16 mouse cellular contexts compared by ENCODE assay signal in the genomic region with DNA sequence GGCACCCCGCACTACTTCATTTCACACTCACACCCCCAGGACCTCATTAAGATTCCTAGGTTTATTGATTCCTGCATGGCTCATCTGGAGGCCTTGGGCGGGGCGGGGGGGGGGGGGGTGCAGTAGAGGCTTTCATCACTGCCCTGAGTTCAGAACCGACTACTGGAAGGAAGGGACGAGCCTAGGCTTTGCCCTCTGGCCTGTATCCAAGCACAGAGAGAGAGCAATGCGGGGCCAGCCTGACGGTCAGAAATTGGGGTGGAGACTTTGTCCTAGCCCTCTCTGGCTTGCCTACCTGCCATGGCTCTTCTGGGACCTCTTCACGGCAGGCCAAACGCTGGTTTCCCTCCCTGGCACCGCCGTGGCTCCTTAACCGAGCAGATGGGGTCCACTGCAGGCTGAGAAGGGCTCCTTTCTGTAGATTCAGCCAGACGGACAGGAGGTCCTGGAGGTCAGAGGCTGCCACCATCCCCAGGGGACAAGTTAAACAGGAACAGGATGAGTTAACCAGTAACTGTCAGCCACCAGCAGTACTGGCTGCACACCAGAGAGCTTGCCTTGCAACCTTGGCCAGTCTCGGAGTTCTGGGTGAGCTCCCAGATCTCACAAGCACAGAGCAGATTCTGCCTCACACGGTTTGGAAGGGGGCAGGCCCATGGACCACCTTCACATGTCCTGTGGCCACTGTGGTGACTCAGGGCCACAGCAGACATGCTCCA. TPM values are rescaled to one million over a fixed set of nuclear protein-coding genes. Genes with fewer than 3 reads are reported as not detected.
DNase-seq lines count a peak whose midpoint lies in the region; ATAC-seq and TF ChIP-seq lines count a peak whose summit lies in the region.
"Had no signal": no experiment of that assay in that cellular context is flagged by ENCODE, and none has a peak within 500 bp of the region (broad histone marks: within the 10 kb centered on the region; RNA-seq: fewer than 3 reads in every experiment).

No protein-coding gene starts in this region.

- H3K36me3 ChIP-seq in E14TG2a.4 (ENCODE audit: insufficient read depth, low read length) = peaks cover 55% of the 10 kb centered on the region
- peaks cover 4% of the 10 kb centered on the region; the same call in 1 of the 2 replicates for H3K36me3 ChIP-seq in liver, embryonic 12.5 days
- no peaks in the 10 kb centered on the region for H3K36me3 ChIP-seq in thymus, adult 2 months (ENCODE audit: control insufficient read depth, insufficient read depth, low read length)
- H3K36me3 ChIP-seq: midbrain, embryonic 12.5 days had no signal

- peak overlapping the region; percentile 58 for H3K4me2 ChIP-seq in liver, embryonic 12.5 days
- H3K4me2 ChIP-seq: midbrain, embryonic 12.5 days had no signal

- WGBS in liver, embryonic 12.5 days (ENCODE audit: insufficient replicate concordance) = 62% methylated on average over 15 of the region's 15 CpGs
- WGBS in thymus, adult 2 months = 91% methylated on average over 15 of the region's 15 CpGs

- peaks cover 2% of the 10 kb centered on the region; the same call in 1 of the 2 replicates for H3K27me3 ChIP-seq in E14TG2a.4 (ENCODE audit: insufficient read depth, low read length)
- H3K27me3 ChIP-seq in liver, embryonic 12.5 days (replicated peaks) = peaks cover 37% of the 10 kb centered on the region
- no peaks in the 10 kb centered on the region for H3K27me3 ChIP-seq in thymus, adult 2 months (ENCODE audit: control insufficient read depth, insufficient read depth, low read length)

- ATAC-seq in liver, embryonic 12.5 days = no peak
- ATAC-seq: activated CD4-positive, CD25-positive, alpha-beta regulatory T cell, adult 4 months; CD4-positive, CD25-positive, alpha-beta regulatory T cell, adult 4 months; forebrain, postnatal 0 days had no signal

- H3K9ac ChIP-seq in liver, embryonic 12.5 days = 0 out of 2 replicates have a peak overlapping the region, but pooled peaks have one; percentile 57
- H3K9ac ChIP-seq: forebrain, postnatal 0 days; midbrain, embryonic 12.5 days had no signal

- H3K27ac ChIP-seq in liver, embryonic 12.5 days = peak overlapping the region; percentile 77
- no peak overlapping the region for H3K27ac ChIP-seq in thymus, adult 2 months (ENCODE audit: control insufficient read depth, insufficient read depth, low read length)
- H3K27ac ChIP-seq: midbrain, embryonic 12.5 days had no signal

- peak overlapping the region; percentile 41 for H3K4me3 ChIP-seq in E14TG2a.4 (replicated peaks; ENCODE audit: low read length)
- H3K4me3 ChIP-seq in liver, embryonic 12.5 days = 0 out of 2 replicates have a peak overlapping the region, but pooled peaks have one; percentile 13
- no peak overlapping the region for H3K4me3 ChIP-seq in thymus, adult 2 months (ENCODE audit: control insufficient read depth, insufficient read depth, low read length)
- H3K4me3 ChIP-seq: midbrain, embryonic 12.5 days; myocyte had no signal

- no peak for TF ChIP-seq POLR2A in thymus, adult 2 months (IDR thresholded peaks at IDR 0.05; ENCODE audit: control insufficient read depth, extremely low read depth, insufficient read depth, low read length, poor library complexity)

- DNase-seq in kidney, adult 11 months = peak; percentile 92
- peak; percentile 75 for DNase-seq in kidney, postnatal 10 days
- DNase-seq in thymus, adult 2 months = no peak
- no peak for DNase-seq in urinary bladder, postnatal 25 days (ENCODE audit: low spot score)
- DNase-seq in MN1 (ENCODE audit: low spot score) = no peak
- DNase-seq: cerebellum, postnatal 14 days; forebrain, postnatal 0 days; heart, postnatal 10 days; layer of hippocampus, adult 9-11 months; thymus, adult 18-20 months had no signal

- H3K4me1 ChIP-seq in E14TG2a.4 (replicated peaks; ENCODE audit: low read depth, low read length) = peaks cover 91% of the 10 kb centered on the region
- H3K4me1 ChIP-seq in liver, embryonic 12.5 days = peaks cover 61% of the 10 kb centered on the region
- H3K4me1 ChIP-seq in thymus, adult 2 months (replicated peaks; ENCODE audit: control insufficient read depth, insufficient read depth, low read length) = peaks cover 35% of the 10 kb centered on the region

- no peaks in the 10 kb centered on the region for H3K9me3 ChIP-seq in E14TG2a.4 (ENCODE audit: low read length)
- H3K9me3 ChIP-seq in liver, embryonic 12.5 days (replicated peaks) = no peaks in the 10 kb centered on the region
- H3K9me3 ChIP-seq: midbrain, embryonic 12.5 days had no signal

- no peak for TF ChIP-seq CTCF in E14TG2a.4 (conservative IDR thresholded peaks at IDR 0.05; ENCODE audit: low read length)
- TF ChIP-seq CTCF in thymus, adult 2 months (IDR thresholded peaks at IDR 0.05; ENCODE audit: borderline replicate concordance, control insufficient read depth, extremely low read depth, insufficient read depth, low read length, poor library complexity) = no peak

RNA-seq across cellular contexts. Expression of a gene that starts 5.7 kb away (rescaled TPM):
- 16.0 and 16.5 TPM in 2 replicates for polyA plus RNA-seq in liver, embryonic 12.5 days (2016; fragmentation: Nextera tagmentation; extraction: Ambion mirVana)
- 62.4 and 67.3 TPM in 2 replicates for polyA plus RNA-seq in thymus, adult 2 months (2012; rRNA removed)

RNA-seq across cellular contexts. Expression of a gene that starts 16.6 kb away (rescaled TPM):
- 0.71 and 1.1 TPM in 2 replicates for polyA plus RNA-seq in liver, embryonic 12.5 days (2016; fragmentation: Nextera tagmentation; extraction: Ambion mirVana)
- 46.8 and 49.9 TPM in 2 replicates for polyA plus RNA-seq in thymus, adult 2 months (2012; rRNA removed)
- polyA plus RNA-seq: forebrain, postnatal 0 days had no signal

RNA-seq across cellular contexts. Expression of a gene that starts 23.0 kb away (rescaled TPM):
- 0.15 and 0.19 TPM in 2 replicates for polyA plus RNA-seq in liver, embryonic 12.5 days (2016; fragmentation: Nextera tagmentation; extraction: Ambion mirVana)
- polyA plus RNA-seq in thymus, adult 2 months (2012; rRNA removed) = 1.5 and 2.9 TPM in 2 replicates
- polyA plus RNA-seq: activated CD4-positive, CD25-positive, alpha-beta regulatory T cell, adult 4 months; CD4-positive, CD25-positive, alpha-beta regulatory T cell, adult 4 months; midbrain, embryonic 12.5 days; myocyte had no signal

RNA-seq across cellular contexts. Expression of a gene that starts 27.5 kb away (rescaled TPM):
- polyA plus RNA-seq in liver, embryonic 12.5 days (2016; fragmentation: Nextera tagmentation; extraction: Ambion mirVana) = 159 and 164 TPM in 2 replicates
- polyA plus RNA-seq in thymus, adult 2 months (2012; rRNA removed) = 29.9 and 33.8 TPM in 2 replicates

RNA-seq across cellular contexts. Expression of a gene that starts 33.7 kb away (rescaled TPM):
- 1.9 and 2.3 TPM in 2 replicates for polyA plus RNA-seq in liver, embryonic 12.5 days (2016; fragmentation: Nextera tagmentation; extraction: Ambion mirVana)
- polyA plus RNA-seq in thymus, adult 2 months (2012; rRNA removed) = 1.4 and 1.6 TPM in 2 replicates

Comparison
In these comparisons a context has a peak if more than half of its experiments do, and no peak if none do; other contexts are left out.
1. DNase-seq: peak in kidney, adult 11 months (single experiment) and kidney, postnatal 10 days (single experiment); none in thymus, adult 2 months (single experiment), urinary bladder, postnatal 25 days (single experiment) and MN1 (single experiment).
2. RNA of a gene that starts 16.6 kb away (polyA plus RNA-seq): 46.8 to 49.9 TPM in thymus, adult 2 months; 0.71 to 1.1 TPM in liver, embryonic 12.5 days; every median in the first group is over 10 times any median in the second.